Mouse (Mus musculus) left cerebral cortex, adult 18-20 months (tissue): ENCODE results near the gene Ube2k. TPM values are rescaled to one million over a fixed set of nuclear protein-coding genes. Genes with fewer than 3 reads are reported as not detected.
A peak's percentile ranks its signal among the peaks of the same experiment; 100 is the strongest.
"Not testable (repeated sequence)": the region's sequence is repeated elsewhere in the genome, so short reads cannot be mapped to it uniquely, and the experiment has no call there.

Source experiments
- DNase-seq, 2 experiments: peaks; one replicate each; pipeline ENCODE4 v3.0.0; 2021 to 2022; ENCODE audit warnings: low spot score in 2 of 2, mixed read lengths in 1 of 2
- long read RNA-seq, 2 experiments: library from polyadenylated mRNA; stranded (forward); transcript quantifications; one replicate each; pipeline ENCODE4 v2.0.0; 2021
- total RNA-seq, 2 experiments: library from RNA; stranded (reverse); gene quantifications; 2 replicates each; pipeline ENCODE4 v1.2.3; 2021

Ube2k gene
- 100 to 1,000 TPM; 117 to 123 TPM for total RNA-seq
- long read RNA-seq, experiment 1, full-length matches to known transcripts = 93 of 102 reads
- long read RNA-seq, experiment 1, partial matches to known transcripts = 6 of 102 reads
- long read RNA-seq, experiment 1, other reads (novel, unspliced or antisense) = 3 of 102 reads
- long read RNA-seq, experiment 2, full-length matches to known transcripts = 80 of 85 reads
- long read RNA-seq, experiment 2, partial matches to known transcripts = 3 of 85 reads
- long read RNA-seq, experiment 2, other reads (novel, unspliced or antisense) = 2 of 85 reads

- peak; percentile 91 to 95 for DNase-seq
These were observed at the start of gene Ube2k, which contains the start of gene Smim14 for GRCm38 (mm10) chr5:65536751-65537419. Ube2k (plus strand) TSS chr5:65537233. Smim14 (minus strand) TSS chr5:65537184.

DNA sequence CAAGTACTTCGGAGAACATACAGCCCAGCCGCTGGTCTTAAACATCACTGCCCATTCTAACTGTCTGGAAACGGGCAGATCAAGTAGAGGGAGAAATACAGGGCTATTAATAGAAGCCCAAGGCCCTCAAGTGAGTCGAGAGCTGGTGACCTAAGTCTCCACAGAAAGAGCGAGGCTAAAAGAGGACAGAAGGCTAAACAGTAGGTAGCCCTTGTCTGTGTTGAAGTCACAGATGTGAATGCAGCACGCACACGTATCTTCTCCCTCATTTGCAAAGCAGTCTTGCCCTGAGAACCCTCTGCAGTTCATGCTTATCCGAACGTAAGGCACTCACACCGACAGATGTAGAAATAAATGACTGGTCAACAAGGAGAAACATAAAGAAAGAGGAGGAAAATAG lies 49.7 kb upstream of the Ube2k start:
- DNase-seq = no peak

GRCm38 (mm10) chr5:65488725-65489124 lies 48.3 kb upstream of the Ube2k start:
- no peak for DNase-seq

DNA sequence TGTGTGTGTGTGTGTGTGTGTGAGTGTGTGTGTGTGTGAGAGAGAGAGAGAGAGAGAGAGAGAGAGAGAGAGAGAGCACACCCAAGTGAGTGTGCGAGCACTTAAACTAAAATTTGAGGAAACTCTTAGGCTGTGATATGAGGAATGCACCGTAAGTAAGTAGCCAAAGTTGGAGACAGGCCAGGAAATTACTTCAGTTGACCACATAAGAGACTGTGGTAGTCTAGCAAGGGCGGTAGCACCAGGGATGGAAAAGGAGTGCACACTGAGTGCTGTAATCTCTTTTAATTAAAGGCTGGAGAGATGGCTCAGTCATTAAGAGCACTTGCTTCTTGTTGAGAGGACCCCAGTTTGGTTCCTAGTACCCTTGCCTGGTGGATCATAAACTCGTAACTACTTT lies 47.2 kb upstream of the Ube2k start:
- DNase-seq = no peak

DNA sequence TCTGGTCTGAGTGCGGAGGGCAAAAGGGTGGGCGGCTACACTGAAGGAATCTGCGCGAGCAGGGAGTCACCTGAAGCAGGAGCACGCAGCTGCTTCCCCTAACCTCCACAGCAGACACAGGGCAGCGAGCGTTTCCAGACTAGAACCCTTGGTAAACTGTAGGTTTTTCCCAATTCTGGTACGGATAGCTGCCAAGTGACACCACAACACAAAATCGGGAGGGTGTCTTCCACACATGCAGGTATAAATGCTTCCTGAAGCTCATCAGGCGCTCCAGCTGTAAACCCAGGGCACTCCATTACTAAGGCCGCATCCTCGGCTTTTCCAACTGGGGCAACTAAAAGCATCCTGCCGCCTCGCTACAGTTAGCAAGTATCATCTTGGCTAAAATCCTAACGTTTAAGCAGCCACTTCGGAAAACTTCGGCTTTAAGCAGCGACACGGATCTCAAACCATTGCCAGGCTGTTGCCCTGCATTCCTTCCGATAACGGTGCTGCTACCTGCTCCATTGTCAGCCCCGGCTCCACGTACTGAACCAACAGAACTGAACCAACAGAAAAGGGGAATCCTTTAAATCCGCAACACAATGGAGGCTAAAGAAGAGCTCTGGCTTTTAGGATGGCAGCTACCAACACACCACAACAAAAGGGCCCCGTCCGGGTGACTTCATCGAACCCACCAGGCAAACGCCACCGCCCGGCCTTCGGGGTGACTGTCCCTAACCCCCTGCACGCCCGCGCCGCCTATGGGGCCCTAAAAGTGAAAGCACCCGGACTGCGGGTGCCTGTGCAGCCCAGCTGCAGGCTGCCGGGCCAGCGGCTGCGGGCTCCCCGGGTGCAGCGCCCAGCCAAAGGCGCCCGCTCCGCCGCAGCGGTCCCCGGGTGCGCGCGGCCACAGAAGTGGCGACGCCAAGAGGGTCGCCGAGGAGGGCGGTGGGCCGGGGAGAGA lies 45.0 kb upstream of the Ube2k start:
- peak; percentile 46 to 60 for DNase-seq

DNA sequence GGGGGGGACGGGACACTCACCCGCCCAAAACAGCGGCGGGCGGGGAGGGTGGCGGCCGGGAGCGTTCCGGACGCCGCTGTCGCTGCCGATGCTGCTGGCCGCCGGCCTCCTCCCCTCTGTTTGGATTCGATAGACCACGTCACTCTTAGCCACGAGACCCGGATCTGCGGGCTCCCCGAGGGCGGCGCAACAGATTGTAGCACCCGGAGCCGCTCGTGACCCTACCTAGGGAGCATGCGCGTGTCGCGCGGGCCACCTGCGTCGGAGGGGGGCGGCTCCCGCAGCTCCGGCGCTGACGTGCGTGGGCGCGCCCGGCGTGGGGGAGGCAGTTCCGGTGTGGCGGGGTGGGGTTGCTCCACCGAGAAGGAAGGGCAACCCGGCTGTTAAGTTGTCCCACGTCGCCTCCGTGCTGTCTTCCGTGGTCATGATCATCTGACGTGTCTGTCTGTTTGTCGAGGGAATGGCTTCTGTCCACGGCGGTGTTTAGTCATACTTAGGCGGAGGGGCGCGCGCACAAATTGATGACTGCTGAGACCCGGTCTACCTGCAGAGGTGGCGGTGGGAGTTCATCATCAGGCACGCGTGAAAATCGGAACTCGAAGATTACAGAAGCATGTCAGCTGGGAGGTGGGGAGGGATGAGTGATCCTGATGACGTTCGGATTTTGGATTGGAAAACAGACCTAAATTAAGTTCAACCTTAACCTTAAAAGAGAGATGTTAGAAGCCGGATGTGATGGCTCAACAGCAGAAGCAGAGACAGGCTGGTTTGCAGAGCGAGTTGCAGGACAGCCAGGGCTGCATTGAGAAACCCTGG lies 44.1 kb upstream of the Ube2k start, which contains the start of gene Gm43552:
Gene Gm43552 (minus strand): TSS at position 118 of the 816 bp plus-strand sequence.
- DNase-seq = peak; percentile 96 to 98

DNA sequence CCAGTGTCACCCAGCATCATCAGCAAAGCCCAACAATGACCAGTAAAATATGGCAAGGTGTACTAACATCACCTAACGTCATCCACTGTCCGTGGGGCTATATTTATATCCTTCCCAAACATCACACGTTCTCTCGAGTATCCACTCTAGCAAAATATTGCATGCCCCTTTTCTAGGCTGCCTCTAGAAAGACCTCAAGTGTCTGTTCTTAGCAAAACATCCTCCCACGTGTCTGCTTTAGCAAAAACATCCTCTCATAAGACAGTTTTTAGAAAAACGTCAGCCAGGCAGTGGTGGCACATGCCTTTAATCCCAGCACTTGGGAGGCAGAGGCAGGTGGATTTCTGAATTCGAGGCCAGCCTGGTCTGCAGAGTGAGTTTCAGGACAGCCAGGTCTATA lies 36.8 kb upstream of the Ube2k start:
- DNase-seq = no peak

- DNase-seq = no peak
These were observed 35.6 kb upstream of the Ube2k start for GRCm38 (mm10) chr5:65501407-65501806.

- no peak for DNase-seq
These were observed 31.2 kb upstream of the Ube2k start for GRCm38 (mm10) chr5:65505786-65506185.

- no peak for DNase-seq
These were observed 28.6 kb upstream of the Ube2k start for GRCm38 (mm10) chr5:65508395-65508794.

DNA sequence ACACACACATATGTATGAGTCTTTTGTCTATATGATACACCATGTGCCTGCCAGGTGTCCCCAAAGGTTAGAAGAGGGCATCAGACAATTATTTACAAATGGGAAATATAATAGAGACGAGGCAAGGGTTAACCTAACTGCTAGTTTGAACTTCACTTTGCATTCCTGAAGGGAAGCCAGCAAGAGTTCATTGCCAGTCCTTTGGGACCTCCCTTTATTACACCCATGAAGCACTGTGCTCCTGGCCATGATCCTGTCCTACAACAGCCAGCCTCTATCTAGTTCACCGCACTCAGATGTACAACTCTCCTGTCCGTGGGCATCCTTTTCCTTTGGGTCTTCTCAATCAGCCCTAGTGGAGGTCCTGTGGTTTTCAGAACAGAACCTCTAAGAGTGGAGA lies 23.5 kb upstream of the Ube2k start:
- no peak for DNase-seq

- no peak for DNase-seq
These were observed 22.3 kb upstream of the Ube2k start for GRCm38 (mm10) chr5:65514635-65515278.

- DNase-seq = no peak
These were observed 15.2 kb upstream of the Ube2k start for GRCm38 (mm10) chr5:65521803-65522202.

DNA sequence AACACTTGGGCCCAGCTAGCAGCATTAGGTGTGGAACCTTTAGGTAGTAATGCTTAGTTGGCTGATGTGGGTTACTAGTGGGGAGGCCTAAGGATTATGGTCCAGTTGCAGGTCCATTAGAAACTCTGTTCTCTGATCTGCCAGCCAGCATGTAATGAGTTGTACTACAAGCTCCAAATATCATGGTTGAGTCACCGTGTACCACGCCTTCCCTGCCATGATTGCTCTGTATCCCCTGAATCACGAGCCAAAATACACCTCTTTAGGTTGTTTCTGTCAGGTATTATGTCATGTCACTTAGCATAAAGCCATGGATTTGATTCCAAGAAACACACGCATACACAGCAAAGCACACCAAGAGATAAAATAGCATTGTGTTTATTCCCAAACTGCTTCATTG lies 12.2 kb upstream of the Ube2k start:
- no peak for DNase-seq

DNA sequence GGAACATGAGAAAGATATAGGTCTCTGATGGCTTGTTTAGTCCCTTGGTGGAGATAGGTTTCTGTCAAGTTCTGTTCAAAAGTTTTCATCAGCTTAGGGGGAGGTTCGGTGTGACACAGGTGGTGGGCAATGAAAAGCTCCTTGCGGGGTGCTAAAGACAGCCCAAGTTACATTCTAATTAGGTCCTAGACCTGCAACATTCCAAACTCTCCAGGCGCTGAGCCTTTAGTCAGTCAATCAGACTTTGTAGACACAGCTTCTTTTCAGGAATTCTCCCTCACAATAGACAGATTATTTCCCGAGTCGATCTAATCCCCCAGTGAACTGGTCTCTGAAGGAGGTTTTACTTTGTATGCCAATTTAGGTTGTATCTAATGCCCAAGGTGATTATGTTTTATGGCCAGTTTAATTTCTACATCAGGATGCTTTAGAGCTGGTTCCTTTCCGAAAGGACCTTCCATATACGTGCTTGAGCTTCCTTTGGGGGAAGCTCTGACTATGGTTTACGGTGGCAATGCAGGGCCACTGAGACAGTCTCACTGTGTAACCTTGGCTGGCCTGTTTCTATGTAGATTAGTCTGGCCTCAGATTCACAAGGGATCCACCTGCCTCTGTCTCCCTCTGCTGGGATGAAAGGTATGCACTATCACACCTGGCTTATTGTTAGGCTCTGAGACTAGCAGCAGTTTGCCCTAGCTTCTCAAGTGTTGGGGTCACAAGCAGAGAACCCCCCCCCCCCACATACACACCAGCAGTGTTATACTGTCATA lies 11.2 kb upstream of the Ube2k start:
- DNase-seq = no peak

DNA sequence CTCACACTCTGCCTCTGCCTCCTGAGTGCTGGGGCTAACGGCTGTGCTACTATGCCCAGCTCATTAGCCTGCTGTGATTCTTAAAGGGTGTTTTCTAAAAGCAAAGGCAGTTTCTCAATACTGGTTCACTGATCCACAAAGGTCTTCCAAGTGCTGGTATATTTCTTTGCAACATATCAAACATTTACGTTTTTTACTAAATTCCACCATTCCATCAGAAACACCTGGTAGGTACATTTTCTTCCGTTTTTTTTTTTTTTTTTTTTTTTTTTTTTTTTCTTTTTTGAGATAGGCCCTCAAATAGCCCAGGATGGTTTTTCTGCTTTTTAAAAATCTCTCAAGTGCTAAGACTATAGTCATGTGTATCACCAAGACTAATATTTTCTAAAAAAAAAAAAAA lies 5.8 kb upstream of the Ube2k start:
- DNase-seq = no peak

DNA sequence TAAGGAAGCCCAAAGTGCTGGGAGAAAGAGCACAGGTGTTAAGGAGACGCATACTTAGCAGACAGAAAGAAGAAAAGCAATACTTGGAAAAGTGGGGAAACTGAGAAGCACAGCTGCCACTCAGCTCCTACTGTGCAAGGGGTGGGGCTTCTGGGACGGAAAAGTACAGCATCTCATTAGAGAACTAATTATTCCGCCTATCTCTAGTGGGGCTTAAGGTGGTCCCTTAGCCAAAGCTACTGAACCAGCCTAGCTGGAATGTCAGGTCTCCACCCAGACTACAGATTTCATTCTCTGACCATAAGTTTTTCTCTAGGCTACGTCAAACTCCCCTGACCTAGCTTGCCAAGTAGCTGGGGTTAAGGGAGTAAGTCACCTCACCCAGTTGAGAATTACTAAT lies 2.5 kb upstream of the Ube2k start:
- DNase-seq = no peak

GRCm38 (mm10) chr5:65535457-65536067 lies 1.5 kb upstream of the Ube2k start:
- no peak for DNase-seq

DNA sequence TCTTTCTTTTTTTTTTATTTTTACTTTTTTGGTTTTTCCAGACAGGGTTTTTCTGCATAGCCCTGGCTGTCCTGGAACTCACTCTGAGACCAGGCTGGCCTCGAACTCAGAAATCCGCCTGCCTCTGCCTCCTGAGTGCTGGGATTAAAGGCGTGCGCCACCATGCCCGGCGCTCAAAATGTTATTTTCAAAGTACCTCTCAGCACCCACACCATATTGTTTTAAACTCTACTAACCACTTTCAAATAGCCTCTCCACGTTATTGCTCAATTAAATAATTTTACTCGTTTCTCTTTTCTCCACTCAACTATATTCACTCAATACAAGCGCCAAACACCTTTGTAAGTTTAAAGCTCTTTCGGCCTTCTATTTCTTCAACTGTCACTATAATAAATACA lies 966 bp upstream of the Ube2k start:
- not testable (repeated sequence) for DNase-seq
